Comparison of ENCODE assay signal across 8 mouse cellular contexts in genomic region chr2:18063763-18064251, GRCm38 (mm10). TPM values are rescaled to one million over a fixed set of nuclear protein-coding genes. Genes with fewer than 3 reads are reported as not detected.
DNase-seq lines count a peak whose midpoint lies in the region; ATAC-seq lines count a peak whose summit lies in the region.

No protein-coding gene starts in this region.

- no peaks in the 10 kb centered on the region for H3K9me3 ChIP-seq in intestine, embryonic 16.5 days (ENCODE audit: control insufficient read depth, low read length)
- no peaks in the 10 kb centered on the region for H3K9me3 ChIP-seq in limb, embryonic 12.5 days
- no peaks in the 10 kb centered on the region for H3K9me3 ChIP-seq in midbrain, embryonic 12.5 days

- no peaks in the 10 kb centered on the region for H3K36me3 ChIP-seq in intestine, embryonic 16.5 days (ENCODE audit: control insufficient read depth, insufficient read depth, low read length)
- H3K36me3 ChIP-seq in limb, embryonic 12.5 days, result peaks cover 8% of the 10 kb centered on the region
- peaks cover 6% of the 10 kb centered on the region; the same call in 1 of the 2 replicates for H3K36me3 ChIP-seq in midbrain, embryonic 12.5 days
- no peaks in the 10 kb centered on the region; the same call in 1 of the 2 replicates for H3K36me3 ChIP-seq in splenic B cell, adult 2 months (ENCODE audit: control insufficient read depth, insufficient read depth, low read length, poor library complexity, severe bottlenecking)

- ATAC-seq in intestine, embryonic 16.5 days, result peak; percentile 55
- ATAC-seq in limb, embryonic 12.5 days (ENCODE audit: insufficient number of reproducible peaks, insufficient read depth, low FRiP score, low TSS enrichment, low read depth), result peak; percentile 20; the same call in 1 of the 2 replicates
- peak; percentile 20 for ATAC-seq in midbrain, embryonic 12.5 days (ENCODE audit: low FRiP score, low read depth)

- H3K4me2 ChIP-seq in intestine, embryonic 16.5 days (ENCODE audit: low read depth, low read length), result peak overlapping the region; percentile 53
- peak overlapping the region; percentile 91 for H3K4me2 ChIP-seq in limb, embryonic 12.5 days
- H3K4me2 ChIP-seq in midbrain, embryonic 12.5 days (replicated peaks), result peak overlapping the region; percentile 88

- H3K27ac ChIP-seq in intestine, embryonic 16.5 days (ENCODE audit: low read length), result peak overlapping the region; percentile 100
- peak overlapping the region; percentile 100 for H3K27ac ChIP-seq in limb, embryonic 12.5 days
- peak overlapping the region; percentile 100 for H3K27ac ChIP-seq in midbrain, embryonic 12.5 days (replicated peaks)

- 0% methylated on average over 18 of the region's 18 CpGs for WGBS in intestine, embryonic 16.5 days
- WGBS in limb, embryonic 12.5 days, result 0% methylated on average over 18 of the region's 18 CpGs
- under 1% methylated on average over 18 of the region's 18 CpGs for WGBS in midbrain, embryonic 12.5 days

- peak; percentile 53 for DNase-seq in urinary bladder, postnatal 14 days (ENCODE audit: low spot score)
- DNase-seq in urinary bladder, postnatal 4 days (ENCODE audit: low spot score in 2 of 2), result no peak
- peak; percentile 86 for DNase-seq in cerebellum, adult 9-10 months
- DNase-seq in gastrocnemius, adult 8-10 months (ENCODE audit: low spot score in 2 of 2), result peak; percentile 51
- DNase-seq in splenic B cell, adult 2 months (ENCODE audit: low read depth, low spot score), result peak; percentile 67

- peak overlapping the region; percentile 99 for H3K9ac ChIP-seq in intestine, embryonic 16.5 days (ENCODE audit: low read depth, low read length)
- peak overlapping the region; percentile 99 for H3K9ac ChIP-seq in limb, embryonic 12.5 days (replicated peaks)
- peak overlapping the region; percentile 98 for H3K9ac ChIP-seq in midbrain, embryonic 12.5 days (replicated peaks)

- no peaks in the 10 kb centered on the region for H3K27me3 ChIP-seq in intestine, embryonic 16.5 days (replicated peaks; ENCODE audit: control insufficient read depth, insufficient read depth, low read length)
- H3K27me3 ChIP-seq in limb, embryonic 12.5 days, result no peaks in the 10 kb centered on the region
- H3K27me3 ChIP-seq in midbrain, embryonic 12.5 days, result no peaks in the 10 kb centered on the region
- no peaks in the 10 kb centered on the region for H3K27me3 ChIP-seq in splenic B cell, adult 2 months (ENCODE audit: control insufficient read depth, insufficient read depth, low read length, poor library complexity, severe bottlenecking)

- H3K4me3 ChIP-seq in intestine, embryonic 16.5 days (ENCODE audit: low read length), result peak overlapping the region; percentile 82
- H3K4me3 ChIP-seq in limb, embryonic 12.5 days (replicated peaks), result peak overlapping the region; percentile 81
- H3K4me3 ChIP-seq in midbrain, embryonic 12.5 days, result peak overlapping the region; percentile 83

- H3K4me1 ChIP-seq in intestine, embryonic 16.5 days (ENCODE audit: control insufficient read depth, insufficient read depth, low read length), result peaks cover 11% of the 10 kb centered on the region
- H3K4me1 ChIP-seq in limb, embryonic 12.5 days (replicated peaks), result peaks cover 18% of the 10 kb centered on the region
- H3K4me1 ChIP-seq in midbrain, embryonic 12.5 days, result peaks cover 17% of the 10 kb centered on the region

RNA-seq across cellular contexts. Expression of gene Mllt10, which starts 8.8 kb away (rescaled TPM):
- 10 to 100 TPM; 17.3 to 22.4 (median 20.5) TPM for total RNA-seq in gastrocnemius, adult 8-10 months (2022)
- polyA plus RNA-seq in intestine, embryonic 16.5 days (2015; fragmentation: Nextera tagmentation; extraction: Ambion mirVana), result 45.4 and 47.2 TPM in 2 replicates
- polyA plus RNA-seq in limb, embryonic 12.5 days (2016; fragmentation: Nextera tagmentation; extraction: Ambion mirVana), result 67.7 and 77.6 TPM in 2 replicates
- polyA plus RNA-seq in midbrain, embryonic 12.5 days (2016; fragmentation: Nextera tagmentation; extraction: Ambion mirVana), result 64.9 and 70.4 TPM in 2 replicates

RNA-seq across cellular contexts. Expression of gene Skida1, which starts 15.0 kb away (rescaled TPM):
- total RNA-seq in gastrocnemius, adult 8-10 months (2022), result under 1 TPM; 0.07 to 0.34 (median 0.13) TPM
- 2.0 and 2.7 TPM in 2 replicates for polyA plus RNA-seq in intestine, embryonic 16.5 days (2015; fragmentation: Nextera tagmentation; extraction: Ambion mirVana)
- 13.9 and 14.0 TPM in 2 replicates for polyA plus RNA-seq in limb, embryonic 12.5 days (2016; fragmentation: Nextera tagmentation; extraction: Ambion mirVana)
- polyA plus RNA-seq in midbrain, embryonic 12.5 days (2016; fragmentation: Nextera tagmentation; extraction: Ambion mirVana), result 23.8 and 26.6 TPM in 2 replicates

RNA-seq across cellular contexts. Expression of gene A930004D18Rik, which starts 26.3 kb away (rescaled TPM):
- under 1 TPM in 2 of 4 experiments, not detected in 2; 0.17 to 0.38 TPM for total RNA-seq in gastrocnemius, adult 8-10 months (2022)
- polyA plus RNA-seq in intestine, embryonic 16.5 days (2015; fragmentation: Nextera tagmentation; extraction: Ambion mirVana), result 9.8 and 11.5 TPM in 2 replicates
- 19.9 and 20.3 TPM in 2 replicates for polyA plus RNA-seq in limb, embryonic 12.5 days (2016; fragmentation: Nextera tagmentation; extraction: Ambion mirVana)
- 20.5 and 21.5 TPM in 2 replicates for polyA plus RNA-seq in midbrain, embryonic 12.5 days (2016; fragmentation: Nextera tagmentation; extraction: Ambion mirVana)

Comparison
In these comparisons a context has a peak if more than half of its experiments do, and no peak if none do; other contexts are left out.
1. DNase-seq: peak in urinary bladder, postnatal 14 days (single experiment), cerebellum, adult 9-10 months (single experiment), gastrocnemius, adult 8-10 months (2 of 2) and splenic B cell, adult 2 months (single experiment); none in urinary bladder, postnatal 4 days (0 of 2).
2. Peak in every context shown above with its lines, with median percentiles within 50 percentile points of each other: ATAC-seq, H3K27ac ChIP-seq, H3K4me2 ChIP-seq, H3K4me3 ChIP-seq and H3K9ac ChIP-seq.